Mouse (Mus musculus) forebrain, embryonic 10.5 days (tissue): Measurements from ENCODE around the gene Hvcn1. TPM values are rescaled to one million over a fixed set of nuclear protein-coding genes. Genes with fewer than 3 reads are reported as not detected.

Experiments
- DNase-seq: peaks from one replicate; pipeline ENCODE4 v3.0.0-alpha.2; 2017; ENCODE audit warnings: low spot score; ENCODE audit errors: extremely low spot score
- H3K27ac ChIP-seq: fragments of 300-500 bp; sonication (generic); 2 replicates; pipeline ENCODE4 v1.5.1; 2016; ENCODE audit warnings: mild to moderate bottlenecking
- H3K27me3 ChIP-seq: fragments of 300-500 bp; sonication (generic); 2 replicates; pipeline ENCODE4 v1.6.1; 2016; ENCODE audit warnings: mild to moderate bottlenecking; ENCODE audit not compliant: poor library complexity, severe bottlenecking
- H3K36me3 ChIP-seq: fragments of 300-500 bp; sonication (generic); replicated peaks from 2 replicates; pipeline ENCODE4 v1.6.1; 2016; ENCODE audit warnings: mild to moderate bottlenecking, moderate library complexity
- H3K4me1 ChIP-seq: fragments of 300-500 bp; sonication (generic); 2 replicates; pipeline ENCODE4 v1.6.1; 2016
- H3K4me3 ChIP-seq: fragments of 300-500 bp; sonication (generic); 2 replicates; pipeline ENCODE4 v1.5.1; 2016; ENCODE audit warnings: mild to moderate bottlenecking, moderate library complexity
- H3K9me3 ChIP-seq: fragments of 300-500 bp; sonication (generic); 2 replicates; pipeline ENCODE4 v1.6.1; 2016; ENCODE audit warnings: mild to moderate bottlenecking, moderate library complexity
- WGBS: fragments of 180-500 bp; shearing (Covaris S2); methylation state at CpG from one replicate; pipeline ENCODE4 v1.1.7; 2016; 5-methylcytosine and 5-hydroxymethylcytosine counted together
- polyA plus RNA-seq: library from polyadenylated mRNA; unstranded; fragments of >200 nt; fragmentation: Nextera tagmentation; extraction: Ambion mirVana; gene quantifications from 2 replicates; pipeline ENCODE4 v1.2.1, GENCODE M21; 2016

The Hvcn1 gene
- polyA plus RNA-seq, 1 experiment from 2014 or later, result 14.7 TPM

- 97% methylated on average over 4 of the region's 4 CpGs for WGBS
- DNase-seq, result no peak
These were observed 24.2 kb downstream of the Hvcn1 start for GRCm38 (mm10) chr5:122230816-122231215.

GRCm38 (mm10) chr5:122231431-122231830 is 24.8 kb downstream of the Hvcn1 start:
- DNase-seq, result no peak
- Histone ChIP-seq H3K4me1 (peaks cover 13% of the 10 kb centered on the region), H3K36me3 (peaks cover 24% of the 10 kb centered on the region), H3K27me3 (no peaks in the 10 kb centered on the region), H3K4me3 (no peak overlapping the region), H3K9me3 (peaks cover 10% of the 10 kb centered on the region), H3K27ac (no peak overlapping the region)
- WGBS, result 87% methylated on average over 6 of the region's 6 CpGs

More at GRCm38 (mm10) chr5:122230816-122231215, 24.2 kb downstream of the Hvcn1 start:
- Histone ChIP-seq H3K4me3 (no peak overlapping the region), H3K36me3 (peaks cover 30% of the 10 kb centered on the region), H3K27ac (no peak overlapping the region), H3K4me1 (peaks cover 10% of the 10 kb centered on the region), H3K9me3 (peaks cover 10% of the 10 kb centered on the region), H3K27me3 (no peaks in the 10 kb centered on the region)

DNA sequence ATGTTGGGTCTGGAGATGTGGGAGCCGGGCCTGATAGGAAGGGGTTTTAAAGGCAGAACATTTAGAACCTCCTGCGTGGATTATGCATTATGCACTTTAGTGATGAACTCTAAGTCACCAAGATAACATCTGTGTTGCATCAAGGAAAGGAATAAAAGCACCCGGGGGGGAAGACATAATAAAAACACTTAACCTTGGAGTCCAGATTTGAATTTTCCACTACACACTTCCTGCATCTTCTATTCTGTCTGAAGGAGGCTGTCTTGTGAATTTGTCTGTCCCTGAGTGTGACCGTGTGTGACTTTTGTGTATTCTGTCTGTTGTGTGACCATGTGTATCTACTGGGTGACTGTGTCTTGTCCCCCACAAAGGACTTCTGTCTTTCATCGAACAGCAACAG is 25.4 kb downstream of the Hvcn1 start:
- WGBS, result 91% methylated on average over 5 of the region's 5 CpGs
- H3K36me3 ChIP-seq, result peaks cover 21% of the 10 kb centered on the region
- no peak for DNase-seq

DNA sequence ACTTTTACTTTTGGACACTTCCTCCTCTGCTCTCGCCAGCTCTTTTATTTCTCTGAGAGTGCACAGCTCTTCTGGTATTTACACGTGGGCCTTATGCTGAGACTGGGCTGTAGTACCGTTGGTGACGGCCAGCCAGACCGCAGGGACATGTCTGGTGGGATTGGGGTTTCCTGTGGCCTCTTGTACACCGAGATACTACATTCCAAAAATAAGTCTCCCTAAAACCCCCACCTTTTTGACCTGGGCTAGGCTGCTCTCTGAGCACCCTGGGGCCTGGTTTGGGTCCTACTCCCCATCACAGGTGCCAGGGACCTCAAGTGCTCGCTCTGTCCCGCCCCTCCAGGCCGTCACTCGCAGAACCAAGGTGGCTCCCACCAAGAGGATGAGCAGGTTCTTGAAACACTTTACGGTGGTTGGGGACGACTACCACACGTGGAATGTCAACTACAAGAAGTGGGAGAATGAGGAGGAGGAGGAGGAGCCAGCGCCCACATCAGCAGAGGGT is 26.5 kb downstream of the Hvcn1 start:
- Histone ChIP-seq H3K4me3 (no peak overlapping the region), H3K27me3 (no peaks in the 10 kb centered on the region), H3K27ac (no peak overlapping the region), H3K9me3 (peaks cover 2% of the 10 kb centered on the region), H3K4me1 (peaks cover 13% of the 10 kb centered on the region), H3K36me3 (peaks cover 16% of the 10 kb centered on the region)
- WGBS, result 93% methylated on average over 14 of the region's 14 CpGs
- no peak for DNase-seq

More for the DNA sequence above, 25.4 kb downstream of the Hvcn1 start:
- no peaks in the 10 kb centered on the region for H3K27me3 ChIP-seq
- H3K27ac ChIP-seq, result no peak overlapping the region
- H3K4me3 ChIP-seq, result no peak overlapping the region
- peaks cover 13% of the 10 kb centered on the region for H3K4me1 ChIP-seq
- peaks cover 10% of the 10 kb centered on the region for H3K9me3 ChIP-seq

DNA sequence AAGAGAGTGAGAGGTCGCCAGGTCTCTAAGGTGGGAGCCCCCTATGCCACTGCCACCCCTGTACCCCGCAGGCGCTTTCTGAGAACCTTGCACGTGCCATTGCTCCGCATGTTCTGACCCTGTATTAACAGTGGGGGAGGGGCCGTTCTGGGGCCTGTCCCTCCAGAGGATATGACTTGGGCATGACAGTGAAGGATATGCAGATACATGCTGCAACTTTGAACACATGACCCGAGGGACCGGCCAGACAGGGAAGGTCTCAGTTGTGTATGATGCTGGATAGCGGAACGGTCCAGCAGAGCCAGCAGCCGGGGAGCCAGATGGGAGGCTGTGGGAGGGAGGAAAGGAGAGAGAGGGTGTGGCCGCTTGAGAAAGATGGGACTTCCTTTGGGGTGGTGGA is 27.1 kb downstream of the Hvcn1 start:
- no peak overlapping the region for H3K27ac ChIP-seq
- 91% methylated on average over 12 of the region's 12 CpGs for WGBS
- DNase-seq, result no peak
- H3K9me3 ChIP-seq, result no peaks in the 10 kb centered on the region
- no peaks in the 10 kb centered on the region for H3K27me3 ChIP-seq
- no peak overlapping the region for H3K4me3 ChIP-seq
- peaks cover 18% of the 10 kb centered on the region for H3K36me3 ChIP-seq
- H3K4me1 ChIP-seq, result peaks cover 14% of the 10 kb centered on the region

- no peak overlapping the region for H3K4me3 ChIP-seq
- 0 out of 2 replicates have a peak overlapping the region, but pooled peaks have one; percentile 37 for H3K27ac ChIP-seq
- H3K27me3 ChIP-seq, result no peaks in the 10 kb centered on the region
- peaks cover 27% of the 10 kb centered on the region for H3K36me3 ChIP-seq
- peaks cover 23% of the 10 kb centered on the region for H3K4me1 ChIP-seq
- no peak for DNase-seq
- H3K9me3 ChIP-seq, result no peaks in the 10 kb centered on the region
- 81% methylated on average over 9 of the region's 9 CpGs for WGBS
These were observed 28.0 kb downstream of the Hvcn1 start for GRCm38 (mm10) chr5:122234319-122235195.

DNA sequence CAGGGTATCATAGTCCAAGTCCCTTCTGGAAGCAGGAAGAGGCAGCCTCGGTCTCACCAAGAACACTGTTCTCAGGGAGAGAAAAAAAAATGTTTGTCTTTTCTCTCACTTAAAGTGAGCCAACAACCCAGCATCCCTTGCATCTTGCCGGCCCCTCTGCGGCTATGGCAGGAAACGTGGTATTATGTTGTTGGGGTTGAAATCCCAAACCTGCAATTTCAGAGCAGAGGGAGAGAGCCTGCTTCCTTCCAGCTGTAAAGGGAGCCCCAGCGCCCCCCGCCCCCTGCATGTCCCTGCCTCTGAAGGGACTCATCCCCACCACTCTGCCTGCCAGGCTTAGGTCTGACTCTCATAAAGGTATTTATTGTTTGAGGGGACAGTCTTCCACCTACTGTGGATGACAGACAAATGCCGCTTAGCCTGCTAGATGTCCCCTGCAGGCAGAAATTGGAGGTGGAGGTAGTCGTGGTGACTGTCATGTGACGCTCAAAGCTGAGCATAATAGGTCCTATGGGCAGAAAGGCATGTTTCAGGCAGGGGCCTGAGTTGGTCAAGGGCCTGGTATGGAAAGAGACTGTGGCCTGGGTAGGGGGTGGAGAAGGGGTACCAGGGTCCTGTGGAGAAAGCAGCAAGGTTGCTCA is 28.7 kb downstream of the Hvcn1 start:
- Histone ChIP-seq H3K9me3 (no peaks in the 10 kb centered on the region), H3K4me1 (peaks cover 26% of the 10 kb centered on the region), H3K36me3 (peaks cover 34% of the 10 kb centered on the region), H3K27ac (peak overlapping the region; percentile 30), H3K27me3 (no peaks in the 10 kb centered on the region), H3K4me3 (no peak overlapping the region)
- WGBS, result 75% methylated on average over 9 of the region's 9 CpGs
- no peak for DNase-seq

- Histone ChIP-seq H3K36me3 (peaks cover 52% of the 10 kb centered on the region), H3K9me3 (no peaks in the 10 kb centered on the region), H3K27ac (no peak overlapping the region), H3K4me3 (no peak overlapping the region), H3K27me3 (no peaks in the 10 kb centered on the region), H3K4me1 (peaks cover 26% of the 10 kb centered on the region)
- WGBS, result 88% methylated on average over 5 of the region's 5 CpGs
- no peak for DNase-seq
These were observed 30.6 kb downstream of the Hvcn1 start for GRCm38 (mm10) chr5:122237200-122237599.

GRCm38 (mm10) chr5:122239618-122240017 is 33.0 kb downstream of the Hvcn1 start:
- peaks cover 40% of the 10 kb centered on the region for H3K4me1 ChIP-seq
- H3K27ac ChIP-seq, result no peak overlapping the region
- WGBS, result 78% methylated on average over 7 of the region's 7 CpGs
- no peak overlapping the region for H3K4me3 ChIP-seq
- H3K36me3 ChIP-seq, result peaks cover 57% of the 10 kb centered on the region
- H3K27me3 ChIP-seq, result no peaks in the 10 kb centered on the region
- no peak for DNase-seq
- no peaks in the 10 kb centered on the region for H3K9me3 ChIP-seq

GRCm38 (mm10) chr5:122240521-122240920 is 33.9 kb downstream of the Hvcn1 start:
- peaks cover 59% of the 10 kb centered on the region for H3K36me3 ChIP-seq
- 87% methylated on average over 11 of the region's 11 CpGs for WGBS

DNA sequence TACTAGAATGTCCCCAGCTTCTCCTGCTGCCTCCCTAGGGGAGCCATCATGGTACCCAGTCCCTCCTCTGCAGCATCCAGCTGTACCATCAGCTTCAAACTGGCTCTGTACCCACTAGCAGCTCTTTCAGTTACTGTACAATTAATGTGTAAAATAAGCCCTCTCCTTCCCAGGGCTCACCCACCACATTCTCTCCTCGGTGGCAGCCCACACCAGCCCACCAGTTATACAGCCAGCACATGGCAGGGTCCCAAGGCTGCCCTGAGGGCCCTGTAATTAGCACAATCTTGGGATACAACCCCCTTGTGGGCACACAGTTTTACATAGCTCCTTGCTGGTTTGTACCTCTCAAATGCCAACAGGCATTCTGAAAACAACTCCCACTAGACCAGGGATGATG is 34.4 kb downstream of the Hvcn1 start:
- Histone ChIP-seq H3K27ac (0 out of 2 replicates have a peak overlapping the region, but pooled peaks have one; percentile 20), H3K9me3 (no peaks in the 10 kb centered on the region), H3K36me3 (peaks cover 64% of the 10 kb centered on the region), H3K27me3 (no peaks in the 10 kb centered on the region), H3K4me3 (no peak overlapping the region), H3K4me1 (peaks cover 40% of the 10 kb centered on the region)
- WGBS, result 83% methylated on average over 1 of the region's 1 CpGs
- DNase-seq, result no peak

More at GRCm38 (mm10) chr5:122240521-122240920, 33.9 kb downstream of the Hvcn1 start:
- Histone ChIP-seq H3K4me3 (no peak overlapping the region), H3K27me3 (no peaks in the 10 kb centered on the region), H3K4me1 (peaks cover 42% of the 10 kb centered on the region), H3K9me3 (no peaks in the 10 kb centered on the region), H3K27ac (no peak overlapping the region)
- no peak for DNase-seq

GRCm38 (mm10) chr5:122242521-122243123 is 36.0 kb downstream of the Hvcn1 start:
- no peaks in the 10 kb centered on the region for H3K9me3 ChIP-seq
- 91% methylated on average over 6 of the region's 6 CpGs for WGBS
- H3K27ac ChIP-seq, result no peak overlapping the region
- DNase-seq, result no peak
- H3K4me3 ChIP-seq, result no peak overlapping the region
- H3K27me3 ChIP-seq, result no peaks in the 10 kb centered on the region
- peaks cover 78% of the 10 kb centered on the region for H3K36me3 ChIP-seq
- peaks cover 39% of the 10 kb centered on the region for H3K4me1 ChIP-seq
